Mouse (Mus musculus): ENCODE data around the gene Pcbp2. TPM values are rescaled to one million over a fixed set of nuclear protein-coding genes. Genes with fewer than 3 reads are reported as not detected.

The Pcbp2 gene
- total RNA-seq, 1 experiment: 377 TPM

DNA sequence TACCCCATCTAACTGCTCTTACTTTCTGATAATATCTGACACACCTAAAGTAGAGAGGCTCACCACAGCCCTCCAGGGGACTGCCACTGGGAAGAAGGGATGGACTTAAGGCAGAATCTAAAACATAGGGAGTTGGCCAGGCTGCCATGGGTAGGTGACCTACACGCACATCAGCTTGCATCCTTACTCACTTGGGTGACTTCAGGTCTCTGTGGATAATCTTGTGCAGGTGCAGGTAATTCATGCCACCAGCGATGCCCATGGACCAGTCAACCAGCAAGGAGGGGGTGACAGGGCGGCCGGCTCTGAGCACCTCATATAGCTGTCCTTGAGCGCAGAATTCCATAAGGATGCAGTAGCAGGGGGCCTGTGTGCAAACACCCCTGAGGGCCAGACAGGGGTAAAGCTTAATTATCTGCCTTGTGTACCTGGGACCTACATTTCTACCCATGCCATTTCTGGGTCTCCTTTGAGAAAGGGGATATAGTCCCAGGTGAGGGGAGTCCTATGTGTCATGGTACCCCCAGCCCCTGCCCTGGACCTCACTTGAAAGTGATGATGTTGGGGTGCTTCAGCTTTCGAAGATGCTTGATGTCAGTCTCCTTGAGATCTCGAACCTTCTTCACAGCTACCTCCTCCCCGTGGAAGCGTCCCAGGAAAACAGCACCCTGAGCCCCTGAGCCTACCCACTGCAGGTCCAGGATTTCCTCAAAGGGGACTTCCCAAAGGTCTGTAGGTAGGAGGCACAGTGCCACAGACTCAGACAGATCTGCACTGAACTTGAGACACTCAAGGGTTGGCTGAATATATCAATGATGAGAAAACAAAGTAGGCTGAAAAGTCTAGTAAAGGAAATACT lies 33.8 kb downstream of the Pcbp2 start:
- no peak overlapping the region for H3K9ac ChIP-seq (ENCODE audit: insufficient read depth, low read depth, low read length, poor library complexity, severe bottlenecking)
- no peak overlapping the region for H3K27ac ChIP-seq (ENCODE audit: insufficient read depth, low read depth, low read length, poor library complexity, severe bottlenecking)
- no peaks in the 10 kb centered on the region for H3K9me3 ChIP-seq (ENCODE audit: control insufficient read depth, insufficient read depth, low read depth, low read length)
- no peak overlapping the region for H3K4me3 ChIP-seq (ENCODE audit: insufficient read depth in 1 of 2, low read depth in 1 of 2, low read length in 2 of 2, poor library complexity in 1 of 2, severe bottlenecking in 1 of 2)
- H3K36me3 ChIP-seq (ENCODE audit: control insufficient read depth, insufficient read depth, low read length, poor library complexity, severe bottlenecking): peaks cover 45% of the 10 kb centered on the region
- in situ Hi-C loops (cut with MboI; ENCODE audit: low sequenced_read_pairs in 2 of 2, unreplicated experiment in 2 of 2): no loop called here
- TF ChIP-seq HCFC1 (IDR thresholded peaks at IDR 0.05; ENCODE audit: borderline replicate concordance, insufficient read depth, low read length) (no peak), CHD2 (IDR thresholded peaks at IDR 0.05; ENCODE audit: low read depth, low read length) (0 out of 2 replicates have a peak, but pooled peaks have one; percentile 20)
- H3K4me1 ChIP-seq (ENCODE audit: control insufficient read depth in 2 of 2, insufficient read depth in 2 of 2, low read length in 2 of 2, poor library complexity in 1 of 2): peaks cover 0 to 14% of the 10 kb centered on the region in 2 experiments; a peak in 3 of 4 replicates
- no peak for DNase-seq (ENCODE audit: low read depth, low spot score)

DNA sequence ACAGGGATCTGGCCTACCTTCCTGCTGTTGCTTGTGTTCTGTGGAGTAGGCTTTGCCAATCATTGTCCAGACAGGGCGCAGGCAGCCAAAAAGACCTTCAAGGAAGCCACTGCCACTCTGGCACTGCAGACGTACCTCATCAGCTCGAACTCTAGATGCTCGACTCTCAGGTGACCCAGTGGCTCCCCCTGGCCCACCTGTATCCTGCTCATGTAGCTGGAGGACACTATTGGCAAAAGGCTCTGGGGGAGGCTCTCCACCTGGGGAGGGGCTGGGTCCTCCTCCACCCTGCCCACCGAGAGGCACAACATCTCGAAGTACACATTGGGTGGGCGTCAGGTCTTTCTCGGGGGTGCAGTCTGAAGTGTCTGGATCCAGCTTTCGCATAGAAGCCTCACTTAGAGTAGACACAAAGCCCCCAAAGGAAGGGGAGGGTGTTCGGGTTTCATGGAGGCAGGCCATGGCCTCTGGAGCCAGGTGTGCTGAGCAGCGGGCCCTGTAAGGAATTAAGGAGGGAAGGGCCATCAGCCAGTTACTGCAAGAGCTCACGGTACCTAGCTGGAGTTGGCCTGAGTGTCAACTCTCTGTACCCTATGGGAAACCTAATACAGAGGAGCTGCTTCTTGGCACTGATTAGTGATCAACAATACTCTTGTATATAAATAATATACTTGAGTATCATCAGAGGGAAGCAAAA lies 34.9 kb downstream of the Pcbp2 start:
- in situ Hi-C loops (cut with MboI; ENCODE audit: low sequenced_read_pairs in 2 of 2, unreplicated experiment in 2 of 2): no loop called here
- no peak for TF ChIP-seq CHD2 (IDR thresholded peaks at IDR 0.05; ENCODE audit: low read depth, low read length)
- TF ChIP-seq ZNF384 (IDR thresholded peaks at IDR 0.05; ENCODE audit: low read depth, low read length): no peak
- no peak for TF ChIP-seq ZC3H11A (IDR thresholded peaks at IDR 0.05; ENCODE audit: borderline replicate concordance, low read depth, low read length)
- TF ChIP-seq HCFC1 (IDR thresholded peaks at IDR 0.05; ENCODE audit: borderline replicate concordance, insufficient read depth, low read length): no peak
- no peak for TF ChIP-seq MAFK (IDR thresholded peaks at IDR 0.05; ENCODE audit: insufficient read depth, low read depth, low read length)
- no peak overlapping the region for H3K9ac ChIP-seq (ENCODE audit: insufficient read depth, low read depth, low read length, poor library complexity, severe bottlenecking)
- H3K4me1 ChIP-seq (ENCODE audit: control insufficient read depth in 2 of 2, insufficient read depth in 2 of 2, low read length in 2 of 2, poor library complexity in 1 of 2): peaks cover 0 to 12% of the 10 kb centered on the region in 2 experiments; a peak in 3 of 4 replicates
- no peak for DNase-seq (ENCODE audit: low read depth, low spot score)
- no peak overlapping the region for H3K27ac ChIP-seq (ENCODE audit: insufficient read depth, low read depth, low read length, poor library complexity, severe bottlenecking)
- no peak overlapping the region for H3K4me3 ChIP-seq (ENCODE audit: insufficient read depth in 1 of 2, low read depth in 1 of 2, low read length in 2 of 2, poor library complexity in 1 of 2, severe bottlenecking in 1 of 2)
- peaks cover 42% of the 10 kb centered on the region for H3K36me3 ChIP-seq (ENCODE audit: control insufficient read depth, insufficient read depth, low read length, poor library complexity, severe bottlenecking)
- no peaks in the 10 kb centered on the region for H3K9me3 ChIP-seq (ENCODE audit: control insufficient read depth, insufficient read depth, low read depth, low read length)

DNA sequence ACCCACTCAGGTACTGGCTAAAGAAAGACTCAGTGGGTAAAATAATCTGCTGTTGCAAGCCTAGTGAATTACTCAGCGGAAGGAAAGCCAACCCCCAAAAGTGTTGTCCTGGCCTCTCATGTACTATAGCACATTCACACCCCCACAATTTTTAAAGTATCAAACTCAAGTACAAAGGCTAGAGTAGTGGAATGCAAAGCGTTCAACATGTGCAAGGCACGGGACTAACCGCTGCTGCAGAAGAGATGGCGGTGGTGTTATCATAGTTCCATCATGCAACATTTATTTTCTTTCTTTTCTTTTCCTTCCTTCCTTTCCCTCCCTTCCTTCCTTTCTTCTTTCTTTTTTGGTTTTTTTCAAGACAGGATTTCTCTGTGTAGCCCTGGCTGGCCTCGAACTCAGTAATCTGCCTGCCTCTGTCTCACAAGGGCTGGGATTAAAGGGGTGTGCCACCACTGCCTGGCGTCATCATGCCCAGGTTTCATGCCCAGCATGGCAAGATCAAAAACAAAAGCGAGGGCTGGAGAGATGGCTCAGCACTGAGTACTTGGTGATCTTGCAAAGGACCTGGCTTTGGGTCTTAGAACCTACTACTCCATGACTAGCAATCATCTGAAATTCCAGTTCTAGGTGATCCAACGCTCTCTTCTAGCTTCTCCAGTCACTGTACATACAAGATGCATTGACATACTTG lies 35.6 kb downstream of the Pcbp2 start:
- no peak for TF ChIP-seq ZC3H11A (IDR thresholded peaks at IDR 0.05; ENCODE audit: borderline replicate concordance, low read depth, low read length)
- TF ChIP-seq MAFK (IDR thresholded peaks at IDR 0.05; ENCODE audit: insufficient read depth, low read depth, low read length): no peak
- no peak for TF ChIP-seq CHD2 (IDR thresholded peaks at IDR 0.05; ENCODE audit: low read depth, low read length)
- no peak for TF ChIP-seq ZNF384 (IDR thresholded peaks at IDR 0.05; ENCODE audit: low read depth, low read length)
- no peak for TF ChIP-seq HCFC1 (IDR thresholded peaks at IDR 0.05; ENCODE audit: borderline replicate concordance, insufficient read depth, low read length)
- no peak overlapping the region for H3K27ac ChIP-seq (ENCODE audit: insufficient read depth, low read depth, low read length, poor library complexity, severe bottlenecking)
- peaks cover 37% of the 10 kb centered on the region for H3K36me3 ChIP-seq (ENCODE audit: control insufficient read depth, insufficient read depth, low read length, poor library complexity, severe bottlenecking)
- H3K4me1 ChIP-seq (ENCODE audit: control insufficient read depth in 2 of 2, insufficient read depth in 2 of 2, low read length in 2 of 2, poor library complexity in 1 of 2): peaks cover 0 to 12% of the 10 kb centered on the region in 2 experiments; a peak in 3 of 4 replicates
- H3K4me3 ChIP-seq (ENCODE audit: insufficient read depth in 1 of 2, low read depth in 1 of 2, low read length in 2 of 2, poor library complexity in 1 of 2, severe bottlenecking in 1 of 2): no peak overlapping the region
- H3K9me3 ChIP-seq (ENCODE audit: control insufficient read depth, insufficient read depth, low read depth, low read length): no peaks in the 10 kb centered on the region
- H3K9ac ChIP-seq (ENCODE audit: insufficient read depth, low read depth, low read length, poor library complexity, severe bottlenecking): no peak overlapping the region
- no peak for DNase-seq (ENCODE audit: low read depth, low spot score)
- in situ Hi-C loops (cut with MboI; ENCODE audit: low sequenced_read_pairs in 2 of 2, unreplicated experiment in 2 of 2): no loop called here

DNA sequence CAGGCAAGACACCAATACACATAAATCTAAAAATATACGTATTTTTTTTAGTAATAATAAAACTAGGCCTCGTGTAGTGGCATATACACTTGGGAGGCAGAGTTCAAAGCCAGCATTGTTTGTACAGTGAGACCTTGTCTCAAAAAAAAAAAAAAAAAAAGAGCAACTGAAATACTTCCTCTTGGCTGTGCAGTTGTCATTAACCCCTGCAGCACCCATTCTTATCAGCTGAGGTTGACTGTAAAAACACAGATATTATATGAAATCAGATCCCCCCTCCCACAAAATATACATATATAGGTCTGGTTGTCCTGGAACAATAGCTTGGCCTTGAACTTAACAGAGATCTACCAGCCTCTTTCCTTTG lies 36.1 kb downstream of the Pcbp2 start:
- in situ Hi-C loops (cut with MboI; ENCODE audit: low sequenced_read_pairs in 2 of 2, unreplicated experiment in 2 of 2): no loop called here
- Histone ChIP-seq H3K36me3 (ENCODE audit: control insufficient read depth, insufficient read depth, low read length, poor library complexity, severe bottlenecking) (peaks cover 32% of the 10 kb centered on the region), H3K4me1 (ENCODE audit: control insufficient read depth in 2 of 2, insufficient read depth in 2 of 2, low read length in 2 of 2, poor library complexity in 1 of 2) (peaks cover 0 to 15% of the 10 kb centered on the region in 2 experiments; a peak in 3 of 4 replicates), H3K9me3 (ENCODE audit: control insufficient read depth, insufficient read depth, low read depth, low read length) (no peaks in the 10 kb centered on the region), H3K4me3 (ENCODE audit: insufficient read depth in 1 of 2, low read depth in 1 of 2, low read length in 2 of 2, poor library complexity in 1 of 2, severe bottlenecking in 1 of 2) (no peak overlapping the region), H3K27ac (ENCODE audit: insufficient read depth, low read depth, low read length, poor library complexity, severe bottlenecking) (no peak overlapping the region), H3K9ac (ENCODE audit: insufficient read depth, low read depth, low read length, poor library complexity, severe bottlenecking) (no peak overlapping the region)
- DNase-seq (ENCODE audit: low read depth, low spot score): no peak
- TF ChIP-seq ZNF384 (IDR thresholded peaks at IDR 0.05; ENCODE audit: low read depth, low read length): peak; percentile 70
- no peak for TF ChIP-seq ZC3H11A (IDR thresholded peaks at IDR 0.05; ENCODE audit: borderline replicate concordance, low read depth, low read length)
